Mouse (Mus musculus) olfactory bulb, adult 2 months (tissue): ENCODE measurements around the gene Fbxl13.

Source experiments
- CTCF ChIP-seq: fragments of 200-500 bp; IDR thresholded peaks from 2 replicates; pipeline ENCODE4 v1.5.1; 2012; ENCODE audit warnings: low read depth, mild to moderate bottlenecking, low read length, moderate library complexity; ENCODE audit not compliant: insufficient read depth
- POLR2A ChIP-seq: fragments of 200-500 bp; IDR thresholded peaks from 2 replicates; pipeline ENCODE4 v1.6.1; 2012; ENCODE audit warnings: mild to moderate bottlenecking, low read depth, low read length, moderate library complexity; ENCODE audit not compliant: insufficient read depth

- TF ChIP-seq CTCF (no peak), POLR2A (no peak)
These were observed 79.9 kb downstream of the Fbxl13 start for GRCm38 (mm10) chr5:21565392-21566065.
